Mouse (Mus musculus) C2C12 (cell line): ENCODE data around the gene Saal1.

Experiments used
- CTCF ChIP-seq: IDR thresholded peaks from one replicate; pipeline ENCODE4 v1.5.1; 2011; ENCODE audit not compliant: control insufficient read depth, insufficient read depth, insufficient read length
- MAX ChIP-seq: IDR thresholded peaks from one replicate; pipeline ENCODE4 v1.6.1; 2011; ENCODE audit warnings: mild to moderate bottlenecking, control low read depth
- MYOD1 ChIP-seq: IDR thresholded peaks from one replicate; pipeline ENCODE4 v1.6.1; 2011; ENCODE audit warnings: low read depth; ENCODE audit not compliant: control insufficient read depth, insufficient read length
- USF1 ChIP-seq: IDR thresholded peaks from one replicate; pipeline ENCODE4 v1.6.1; 2011; ENCODE audit warnings: low read depth, mild to moderate bottlenecking, control low read depth, moderate library complexity

GRCm38 (mm10) chr7:46661591-46662090 lies 48.8 kb downstream of the Saal1 start:
- TF ChIP-seq CTCF = no peak
- TF ChIP-seq USF1 = no peak
- no peak for TF ChIP-seq MYOD1
- TF ChIP-seq MAX = no peak
